Mouse (Mus musculus) kidney, embryonic 16.5 days (tissue): ENCODE results near the gene Adra2b. TPM values are rescaled to one million over a fixed set of nuclear protein-coding genes. Genes with fewer than 3 reads are reported as not detected.
A peak's percentile ranks its signal among the peaks of the same experiment; 100 is the strongest.

Source experiments
- ATAC-seq: fragments of 200-750 bp; cut with Nextera tagmentation; 2 replicates; pipeline ENCODE4 v1.8.0; 2017; ENCODE audit warnings: moderate TSS enrichment; ENCODE audit not compliant: low FRiP score, low TSS enrichment
- H3K27ac ChIP-seq: fragments of 300-500 bp; sonication (generic); 2 replicates; pipeline ENCODE4 v1.5.1; 2014; ENCODE audit warnings: low read length
- H3K27me3 ChIP-seq: fragments of 300-500 bp; sonication (generic); 2 replicates; pipeline ENCODE4 v1.6.1; 2014; ENCODE audit warnings: low read length, control low read depth, mixed read lengths; ENCODE audit not compliant: insufficient read depth
- H3K36me3 ChIP-seq: fragments of 300-500 bp; sonication (generic); 2 replicates; pipeline ENCODE4 v1.6.1; 2014; ENCODE audit warnings: low read length, control low read depth, mixed read lengths; ENCODE audit not compliant: insufficient read depth
- H3K4me1 ChIP-seq: fragments of 300-500 bp; sonication (generic); 2 replicates; pipeline ENCODE4 v1.6.1; 2014; ENCODE audit warnings: low read length, control low read depth, mixed read lengths; ENCODE audit not compliant: insufficient read depth
- H3K4me2 ChIP-seq: fragments of 300-500 bp; sonication (generic); replicated peaks from 2 replicates; pipeline ENCODE4 v1.6.1; 2014; ENCODE audit warnings: low read depth, low read length
- H3K4me3 ChIP-seq: fragments of 300-500 bp; sonication (generic); 2 replicates; pipeline ENCODE4 v1.5.1; 2014; ENCODE audit warnings: mild to moderate bottlenecking, low read length
- H3K9ac ChIP-seq: fragments of 300-500 bp; sonication (generic); replicated peaks from 2 replicates; pipeline ENCODE4 v1.6.1; 2014; ENCODE audit warnings: low read length
- H3K9me3 ChIP-seq: fragments of 300-500 bp; sonication (generic); 2 replicates; pipeline ENCODE4 v1.6.1; 2016; ENCODE audit warnings: low read length, control low read depth
- WGBS: fragments of 180-500 bp; shearing (Covaris S2); extraction: QIAGEN DNeasy Blood & Tissue Kit; methylation state at CpG from one replicate; pipeline ENCODE4 v1.1.7; 2014; 5-methylcytosine and 5-hydroxymethylcytosine counted together
- polyA plus RNA-seq: library from polyadenylated mRNA; unstranded; fragments of >200 nt; fragmentation: Nextera tagmentation; extraction: Ambion mirVana; gene quantifications from 2 replicates; pipeline ENCODE4 v1.2.1, GENCODE M21; 2015

Adra2b gene
- polyA plus RNA-seq, 1 experiment from 2014 or later, result 7.8 TPM

- Histone ChIP-seq H3K9ac (no peak overlapping the region), H3K27ac (no peak overlapping the region), H3K4me3 (no peak overlapping the region), H3K9me3 (no peaks in the 10 kb centered on the region), H3K27me3 (no peaks in the 10 kb centered on the region), H3K36me3 (no peaks in the 10 kb centered on the region), H3K4me1 (peaks cover 5% of the 10 kb centered on the region; the same call in 1 of the 2 replicates), H3K4me2 (no peak overlapping the region)
- WGBS, result 78% methylated on average over 7 of the region's 7 CpGs
- ATAC-seq, result peak; percentile 70; the same call in 1 of the 2 replicates
Measured at GRCm38 (mm10) chr2:127398738-127399137, 35.7 kb downstream of the Adra2b start.

- H3K9ac ChIP-seq, result no peak overlapping the region
- no peaks in the 10 kb centered on the region for H3K27me3 ChIP-seq
- ATAC-seq, result no peak
- no peaks in the 10 kb centered on the region for H3K4me1 ChIP-seq
- H3K9me3 ChIP-seq, result no peaks in the 10 kb centered on the region
- no peak overlapping the region for H3K4me3 ChIP-seq
- no peak overlapping the region for H3K27ac ChIP-seq
- H3K4me2 ChIP-seq, result no peak overlapping the region
- 70% methylated on average over 6 of the region's 6 CpGs for WGBS
- no peaks in the 10 kb centered on the region for H3K36me3 ChIP-seq
Measured at GRCm38 (mm10) chr2:127411126-127411525, 48.1 kb downstream of the Adra2b start.

GRCm38 (mm10) chr2:127415806-127416205, 52.8 kb downstream of the Adra2b start:
- Histone ChIP-seq H3K4me2 (no peak overlapping the region), H3K4me3 (no peak overlapping the region), H3K36me3 (no peaks in the 10 kb centered on the region), H3K9me3 (no peaks in the 10 kb centered on the region), H3K9ac (no peak overlapping the region), H3K4me1 (0 out of 2 replicates have a peak, but pooled peaks cover 2% of the 10 kb centered on the region), H3K27me3 (no peaks in the 10 kb centered on the region), H3K27ac (peak overlapping the region; percentile 75; the same call in 1 of the 2 replicates)
- 35% methylated on average over 10 of the region's 10 CpGs for WGBS
- peak; percentile 90 for ATAC-seq

- Histone ChIP-seq H3K27me3 (no peaks in the 10 kb centered on the region), H3K4me2 (no peak overlapping the region), H3K36me3 (no peaks in the 10 kb centered on the region), H3K9ac (no peak overlapping the region), H3K9me3 (no peaks in the 10 kb centered on the region), H3K4me1 (0 out of 2 replicates have a peak, but pooled peaks cover 2% of the 10 kb centered on the region), H3K27ac (no peak overlapping the region; the same call in 1 of the 2 replicates), H3K4me3 (no peak overlapping the region)
- 45% methylated on average over 3 of the region's 3 CpGs for WGBS
- peak; percentile 49; the same call in 1 of the 2 replicates for ATAC-seq
Measured at GRCm38 (mm10) chr2:127416706-127417105, 53.7 kb downstream of the Adra2b start.

Other genes with a start within 250 kb of the Adra2b start
- 91.5 and 96.6 TPM in 2 replicates for gene Ncaph, start 229.3 kb upstream of the Adra2b start, polyA plus RNA-seq
- gene Itpripl1, start 219.8 kb upstream of the Adra2b start, polyA plus RNA-seq, result 24.0 and 27.1 TPM in 2 replicates
- gene 1810024B03Rik, start 154.9 kb upstream of the Adra2b start, polyA plus RNA-seq, result 1.6 and 2.1 TPM in 2 replicates
- 67.2 and 70.5 TPM in 2 replicates for gene Snrnp200, start 154.8 kb upstream of the Adra2b start, polyA plus RNA-seq
- 74.2 and 81.7 TPM in 2 replicates for gene Ciao1, start 115.4 kb upstream of the Adra2b start, polyA plus RNA-seq
- 29.0 and 29.5 TPM in 2 replicates for gene Tmem127, start 115.3 kb upstream of the Adra2b start, polyA plus RNA-seq
- 76.1 and 84.9 TPM in 2 replicates for gene Stard7, start 93.0 kb upstream of the Adra2b start, polyA plus RNA-seq
- 7.8 and 8.3 TPM in 2 replicates for gene Dusp2, start 27.0 kb upstream of the Adra2b start, polyA plus RNA-seq
- gene Astl, start 24.6 kb upstream of the Adra2b start, polyA plus RNA-seq, result not detected in 2 replicates
- 0.22 and 0.40 TPM in 2 replicates for gene Gpat2, start 62.0 kb downstream of the Adra2b start, polyA plus RNA-seq
- 37.0 and 39.0 TPM in 2 replicates for gene Fahd2a, start 81.4 kb downstream of the Adra2b start, polyA plus RNA-seq
- gene Kcnip3, start 158.9 kb downstream of the Adra2b start, polyA plus RNA-seq, result 3.4 and 4.7 TPM in 2 replicates
- gene Prom2, start 178.3 kb downstream of the Adra2b start, polyA plus RNA-seq, result 2.7 and 3.0 TPM in 2 replicates
- 5.1 and 5.6 TPM in 2 replicates for gene Zfp661, start 223.9 kb downstream of the Adra2b start, polyA plus RNA-seq
- gene Mrps5, start 224.0 kb downstream of the Adra2b start, polyA plus RNA-seq, result 147 and 148 TPM in 2 replicates